Mouse (Mus musculus): ENCODE results near the gene Gzf1. TPM values are rescaled to one million over a fixed set of nuclear protein-coding genes. Genes with fewer than 3 reads are reported as not detected.

Gzf1 gene
- polyA plus RNA-seq, 2 experiments = 15.3 to 21.6 TPM

- no peak overlapping the region for H3K27ac ChIP-seq (replicated peaks; ENCODE audit: low read depth, low read length)
- no peak overlapping the region for H3K4me3 ChIP-seq (replicated peaks; ENCODE audit: low read length)
- H3K9ac ChIP-seq (ENCODE audit: low read depth, low read length, severe bottlenecking) = no peak overlapping the region
- no peak overlapping the region for H3K4me2 ChIP-seq (replicated peaks; ENCODE audit: low read depth, low read length, severe bottlenecking)
- H3K4me1 ChIP-seq (ENCODE audit: control insufficient read depth, insufficient read depth, low read length) = no peaks in the 10 kb centered on the region
- DNase-seq (ENCODE audit: low spot score) (no peak), ATAC-seq (ENCODE audit: low FRiP score, low read depth) (no peak)
- no peak for TF ChIP-seq POLR2A (IDR thresholded peaks at IDR 0.05; ENCODE audit: borderline replicate concordance, extremely low read depth, insufficient read depth, insufficient read length)
- H3K9me3 ChIP-seq (ENCODE audit: control insufficient read depth, low read length) = no peaks in the 10 kb centered on the region
- WGBS = 58% methylated on average over 3 of the region's 3 CpGs
- no peaks in the 10 kb centered on the region for H3K36me3 ChIP-seq (ENCODE audit: control insufficient read depth, insufficient read depth, low read length)
- no peaks in the 10 kb centered on the region for H3K27me3 ChIP-seq (ENCODE audit: control insufficient read depth, insufficient read depth, low read length)
Observed at GRCm38 (mm10) chr2:148650587-148651357, 30.1 kb upstream of the Gzf1 start.

- TF ChIP-seq POLR2A (IDR thresholded peaks at IDR 0.05; ENCODE audit: borderline replicate concordance, extremely low read depth, insufficient read depth, insufficient read length) = no peak
- Histone ChIP-seq H3K4me2 (replicated peaks; ENCODE audit: low read depth, low read length, severe bottlenecking) (no peak overlapping the region), H3K9me3 (ENCODE audit: control insufficient read depth, low read length) (no peaks in the 10 kb centered on the region), H3K27ac (replicated peaks; ENCODE audit: low read depth, low read length) (no peak overlapping the region), H3K4me1 (ENCODE audit: control insufficient read depth, insufficient read depth, low read length) (no peaks in the 10 kb centered on the region), H3K9ac (ENCODE audit: low read depth, low read length, severe bottlenecking) (no peak overlapping the region), H3K27me3 (ENCODE audit: control insufficient read depth, insufficient read depth, low read length) (no peaks in the 10 kb centered on the region), H3K4me3 (replicated peaks; ENCODE audit: low read length) (no peak overlapping the region), H3K36me3 (ENCODE audit: control insufficient read depth, insufficient read depth, low read length) (no peaks in the 10 kb centered on the region)
- no peak for ATAC-seq (ENCODE audit: low FRiP score, low read depth)
- 6% methylated on average over 3 of the region's 3 CpGs for WGBS
- DNase-seq (ENCODE audit: low spot score) = peak; percentile 62
Observed at GRCm38 (mm10) chr2:148654961-148655360, 25.9 kb upstream of the Gzf1 start.

- Histone ChIP-seq H3K27ac (replicated peaks; ENCODE audit: low read depth, low read length) (no peak overlapping the region), H3K4me2 (replicated peaks; ENCODE audit: low read depth, low read length, severe bottlenecking) (no peak overlapping the region), H3K9me3 (ENCODE audit: control insufficient read depth, low read length) (no peaks in the 10 kb centered on the region), H3K4me1 (ENCODE audit: control insufficient read depth, insufficient read depth, low read length) (no peaks in the 10 kb centered on the region), H3K27me3 (ENCODE audit: control insufficient read depth, insufficient read depth, low read length) (no peaks in the 10 kb centered on the region), H3K36me3 (ENCODE audit: control insufficient read depth, insufficient read depth, low read length) (no peaks in the 10 kb centered on the region), H3K4me3 (replicated peaks; ENCODE audit: low read length) (no peak overlapping the region), H3K9ac (ENCODE audit: low read depth, low read length, severe bottlenecking) (no peak overlapping the region)
- WGBS = 97% methylated on average over 1 of the region's 1 CpGs
- ATAC-seq (ENCODE audit: low FRiP score, low read depth) (no peak), DNase-seq (ENCODE audit: low spot score) (no peak)
- no peak for TF ChIP-seq POLR2A (IDR thresholded peaks at IDR 0.05; ENCODE audit: borderline replicate concordance, extremely low read depth, insufficient read depth, insufficient read length)
Observed at GRCm38 (mm10) chr2:148663458-148663857, 17.4 kb upstream of the Gzf1 start.

- WGBS = 2% methylated on average over 58 of the region's 58 CpGs
- Histone ChIP-seq H3K4me3 (replicated peaks; ENCODE audit: low read length) (peak within 1 kb of the TSS; percentile 64), H3K27me3 (ENCODE audit: control insufficient read depth, insufficient read depth, low read length) (no peaks in the 10 kb centered on the region), H3K4me1 (ENCODE audit: control insufficient read depth, insufficient read depth, low read length) (peaks cover 11% of the 10 kb centered on the region), H3K9ac (ENCODE audit: low read depth, low read length, severe bottlenecking) (peak within 1 kb of the TSS; percentile 73), H3K4me2 (replicated peaks; ENCODE audit: low read depth, low read length, severe bottlenecking) (peak within 1 kb of the TSS; percentile 73), H3K36me3 (ENCODE audit: control insufficient read depth, insufficient read depth, low read length) (peaks cover 26% of the 10 kb centered on the region), H3K9me3 (ENCODE audit: control insufficient read depth, low read length) (no peaks in the 10 kb centered on the region), H3K27ac (replicated peaks; ENCODE audit: low read depth, low read length) (0 out of 2 replicates have a peak within 1 kb of the TSS, but pooled peaks have one; percentile 43)
- DNase-seq (ENCODE audit: low spot score) (peak; percentile 97), ATAC-seq (ENCODE audit: low FRiP score, low read depth) (peak; percentile 100)
- TF ChIP-seq POLR2A (IDR thresholded peaks at IDR 0.05; ENCODE audit: borderline replicate concordance, extremely low read depth, insufficient read depth, insufficient read length) = peak; percentile 52; the same call in 1 of the 2 replicates
Observed at GRCm38 (mm10) chr2:148672199-148673096, 8.4 kb upstream of the Gzf1 start, which contains the start of gene Nxt1. Nxt1 (plus strand) TSS chr2:148672601.

- H3K4me1 ChIP-seq (ENCODE audit: control insufficient read depth, insufficient read depth, low read length) = peaks cover 46% of the 10 kb centered on the region
- peak overlapping the region; percentile 36 for H3K4me3 ChIP-seq (replicated peaks; ENCODE audit: low read length)
- peak; percentile 25; the same call in 1 of the 2 replicates for ATAC-seq (ENCODE audit: low FRiP score, low read depth)
- peak; percentile 90 for DNase-seq (ENCODE audit: low spot score)
- WGBS = 7% methylated on average over 26 of the region's 26 CpGs
- H3K27me3 ChIP-seq (ENCODE audit: control insufficient read depth, insufficient read depth, low read length) = no peaks in the 10 kb centered on the region
- peak overlapping the region; percentile 47 for H3K9ac ChIP-seq (ENCODE audit: low read depth, low read length, severe bottlenecking)
- H3K9me3 ChIP-seq (ENCODE audit: control insufficient read depth, low read length) = no peaks in the 10 kb centered on the region
- H3K36me3 ChIP-seq (ENCODE audit: control insufficient read depth, insufficient read depth, low read length) = peaks cover 26% of the 10 kb centered on the region
- H3K27ac ChIP-seq (replicated peaks; ENCODE audit: low read depth, low read length) = no peak overlapping the region; the same call in 1 of the 2 replicates
- 0 out of 2 replicates have a peak, but pooled peaks have one; percentile 17 for TF ChIP-seq POLR2A (IDR thresholded peaks at IDR 0.05; ENCODE audit: borderline replicate concordance, extremely low read depth, insufficient read depth, insufficient read length)
- peak overlapping the region; percentile 50 for H3K4me2 ChIP-seq (replicated peaks; ENCODE audit: low read depth, low read length, severe bottlenecking)
Observed at GRCm38 (mm10) chr2:148677801-148678200, 3.0 kb upstream of the Gzf1 start.
